Mouse (Mus musculus) olfactory bulb, adult 2 months (tissue): ENCODE results near the gene Akna.

Source experiments
- CTCF ChIP-seq: fragments of 200-500 bp; IDR thresholded peaks from 2 replicates; pipeline ENCODE4 v1.5.1; 2012; ENCODE audit warnings: low read depth, mild to moderate bottlenecking, low read length, moderate library complexity; ENCODE audit not compliant: insufficient read depth
- POLR2A ChIP-seq: fragments of 200-500 bp; IDR thresholded peaks from 2 replicates; pipeline ENCODE4 v1.6.1; 2012; ENCODE audit warnings: mild to moderate bottlenecking, low read depth, low read length, moderate library complexity; ENCODE audit not compliant: insufficient read depth

GRCm38 (mm10) chr4:63399691-63400270 lies 3.4 kb downstream of the Akna start:
- TF ChIP-seq CTCF (no peak), POLR2A (no peak)
